Mouse (Mus musculus): ENCODE measurements around the gene Stra6l. TPM values are rescaled to one million over a fixed set of nuclear protein-coding genes. Genes with fewer than 3 reads are reported as not detected.
A peak's percentile ranks its signal among the peaks of the same experiment; 100 is the strongest.

The Stra6l gene
- polyA plus RNA-seq, 1 experiment from 2014 or later = 1.9 TPM

DNA sequence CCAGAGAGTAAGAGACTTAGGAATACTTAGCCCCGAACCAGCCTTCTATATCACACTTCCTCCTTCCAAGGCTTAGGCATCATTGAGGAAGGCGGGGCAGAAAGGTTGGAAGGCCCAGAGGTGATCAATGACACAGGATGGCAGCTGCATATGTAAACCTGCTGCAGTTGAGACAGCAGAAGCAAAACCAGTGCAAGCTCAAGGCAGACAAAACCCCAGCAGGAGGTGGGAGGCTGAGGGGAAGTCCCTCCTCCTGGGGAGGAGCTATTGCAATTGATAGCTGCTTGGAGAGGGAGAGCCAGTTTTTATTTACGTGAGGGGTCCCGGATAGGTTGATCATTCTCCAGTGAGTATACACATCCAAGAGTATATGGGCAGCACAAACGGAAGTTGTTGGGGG is 15.0 kb upstream of the Stra6l start:
- H3K4me2 ChIP-seq (ENCODE audit: low read length) = no peak overlapping the region
- ATAC-seq (replicated peaks; ENCODE audit: low FRiP score, low read depth) (no peak), DNase-seq (ENCODE audit: low spot score) (no peak)
- no peak overlapping the region for H3K9ac ChIP-seq (ENCODE audit: low read depth, low read length)
- no peaks in the 10 kb centered on the region for H3K4me1 ChIP-seq (replicated peaks; ENCODE audit: insufficient read depth, low read length)
- WGBS = 41% methylated on average over 5 of the region's 5 CpGs
- H3K9me3 ChIP-seq (replicated peaks; ENCODE audit: low read length) = no peaks in the 10 kb centered on the region
- no peak overlapping the region for H3K4me3 ChIP-seq (replicated peaks; ENCODE audit: low read depth, low read length)
- H3K27ac ChIP-seq = no peak overlapping the region
- no peaks in the 10 kb centered on the region for H3K36me3 ChIP-seq (ENCODE audit: insufficient read depth, low read length)
- H3K27me3 ChIP-seq (ENCODE audit: insufficient read depth, low read length) = peaks cover 9% of the 10 kb centered on the region; the same call in 1 of the 2 replicates
- no peak for TF ChIP-seq CTCF (IDR thresholded peaks at IDR 0.05; ENCODE audit: low read depth)

DNA sequence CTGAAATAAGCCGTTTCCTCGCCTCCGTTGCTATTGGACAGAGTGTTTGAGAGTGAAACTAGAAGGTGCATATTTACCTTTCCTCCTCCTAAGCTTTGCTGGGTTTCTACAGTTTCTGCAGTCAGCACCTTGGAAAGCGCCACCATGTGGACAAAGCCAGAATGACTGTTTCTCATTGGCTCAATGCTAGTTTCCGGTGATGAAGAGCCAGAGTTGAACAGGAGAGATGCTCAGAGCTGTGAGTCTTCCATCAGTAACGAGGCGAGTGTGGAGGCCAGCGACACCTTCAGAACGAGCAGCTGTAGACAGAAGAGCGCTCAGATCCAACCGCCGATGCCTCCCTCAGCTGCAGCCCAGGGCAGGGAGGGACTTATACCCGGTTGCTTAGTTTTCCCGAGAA is 4.1 kb upstream of the Stra6l start:
- TF ChIP-seq CTCF (IDR thresholded peaks at IDR 0.05; ENCODE audit: low read depth) = peak; percentile 77
- peak; percentile 55 for DNase-seq (ENCODE audit: low spot score)

GRCm38 (mm10) chr4:45846263-45846662 is 2.2 kb upstream of the Stra6l start:
- WGBS = 85% methylated on average over 2 of the region's 2 CpGs
- no peak overlapping the region for H3K4me2 ChIP-seq (ENCODE audit: low read length)
- no peak for DNase-seq (ENCODE audit: low spot score)
- H3K9ac ChIP-seq (ENCODE audit: low read depth, low read length) = no peak overlapping the region
- H3K36me3 ChIP-seq (ENCODE audit: insufficient read depth, low read length) = no peaks in the 10 kb centered on the region
- H3K9me3 ChIP-seq (replicated peaks; ENCODE audit: low read length) = no peaks in the 10 kb centered on the region
- ATAC-seq (replicated peaks; ENCODE audit: low FRiP score, low read depth) = no peak
- H3K4me3 ChIP-seq (replicated peaks; ENCODE audit: low read depth, low read length) = no peak overlapping the region
- H3K4me1 ChIP-seq (replicated peaks; ENCODE audit: insufficient read depth, low read length) = 0 out of 2 replicates have a peak, but pooled peaks cover 5% of the 10 kb centered on the region
- no peak overlapping the region for H3K27ac ChIP-seq
- H3K27me3 ChIP-seq (ENCODE audit: insufficient read depth, low read length) = 0 out of 2 replicates have a peak, but pooled peaks cover 2% of the 10 kb centered on the region
- TF ChIP-seq CTCF (IDR thresholded peaks at IDR 0.05; ENCODE audit: low read depth) = no peak

More for the DNA sequence above, 4.1 kb upstream of the Stra6l start:
- Histone ChIP-seq H3K36me3 (ENCODE audit: insufficient read depth, low read length) (no peaks in the 10 kb centered on the region), H3K27me3 (ENCODE audit: insufficient read depth, low read length) (0 out of 2 replicates have a peak, but pooled peaks cover 2% of the 10 kb centered on the region), H3K9ac (ENCODE audit: low read depth, low read length) (no peak overlapping the region), H3K27ac (no peak overlapping the region), H3K4me1 (replicated peaks; ENCODE audit: insufficient read depth, low read length) (0 out of 2 replicates have a peak, but pooled peaks cover 5% of the 10 kb centered on the region), H3K4me2 (ENCODE audit: low read length) (no peak overlapping the region), H3K9me3 (replicated peaks; ENCODE audit: low read length) (no peaks in the 10 kb centered on the region), H3K4me3 (replicated peaks; ENCODE audit: low read depth, low read length) (no peak overlapping the region)
- ATAC-seq (replicated peaks; ENCODE audit: low FRiP score, low read depth) = no peak
- 48% methylated on average over 14 of the region's 14 CpGs for WGBS

DNA sequence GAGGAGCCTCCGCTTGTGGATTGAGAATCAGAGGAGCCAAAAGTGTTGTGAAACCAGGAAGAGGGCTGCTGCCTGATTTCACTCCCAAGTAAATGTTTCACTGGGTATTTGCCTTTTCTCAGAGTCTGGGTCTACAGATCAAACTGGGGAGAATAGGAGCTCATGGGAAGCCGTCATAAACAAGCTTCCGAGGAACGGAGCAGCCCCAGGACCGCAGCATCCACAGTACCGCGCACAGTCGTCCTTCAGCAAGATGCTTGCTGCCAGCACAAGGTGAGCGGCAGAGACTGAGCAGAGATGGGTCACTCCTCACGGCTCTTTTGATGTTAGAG is 327 bp downstream of the Stra6l start:
- 12% methylated on average over 10 of the region's 10 CpGs for WGBS
- peak overlapping the region; percentile 13; the same call in 1 of the 2 replicates for H3K4me2 ChIP-seq (ENCODE audit: low read length)
- H3K4me3 ChIP-seq (replicated peaks; ENCODE audit: low read depth, low read length) = no peak overlapping the region
- no peak overlapping the region for H3K27ac ChIP-seq
- H3K9me3 ChIP-seq (replicated peaks; ENCODE audit: low read length) = no peaks in the 10 kb centered on the region
- DNase-seq (ENCODE audit: low spot score) (no peak), ATAC-seq (replicated peaks; ENCODE audit: low FRiP score, low read depth) (no peak)
- 0 out of 2 replicates have a peak, but pooled peaks cover 5% of the 10 kb centered on the region for H3K4me1 ChIP-seq (replicated peaks; ENCODE audit: insufficient read depth, low read length)
- H3K27me3 ChIP-seq (ENCODE audit: insufficient read depth, low read length) = 0 out of 2 replicates have a peak, but pooled peaks cover 2% of the 10 kb centered on the region
- no peaks in the 10 kb centered on the region for H3K36me3 ChIP-seq (ENCODE audit: insufficient read depth, low read length)
- 0 out of 2 replicates have a peak overlapping the region, but pooled peaks have one; percentile 18 for H3K9ac ChIP-seq (ENCODE audit: low read depth, low read length)
- no peak for TF ChIP-seq CTCF (IDR thresholded peaks at IDR 0.05; ENCODE audit: low read depth)

DNA sequence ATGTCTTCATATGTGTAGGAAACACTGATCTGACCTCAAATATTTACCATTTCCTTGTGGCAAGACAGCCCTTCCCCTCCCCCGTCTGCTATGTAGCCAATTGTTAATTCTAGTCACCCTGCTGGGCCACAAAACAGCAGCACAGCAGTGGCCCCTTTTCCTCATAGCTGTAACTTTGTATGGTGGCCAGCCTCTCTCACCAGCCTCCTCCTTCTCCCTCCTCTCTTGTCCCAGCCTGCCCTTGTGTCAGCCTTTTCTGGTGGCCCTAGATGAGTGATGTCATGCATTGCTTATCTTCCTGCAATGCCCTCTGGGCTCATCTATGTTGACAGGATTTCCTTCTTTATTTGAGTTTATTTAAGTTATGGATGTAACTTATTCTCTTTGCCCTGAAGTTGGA is 955 bp downstream of the Stra6l start:
- TF ChIP-seq CTCF (IDR thresholded peaks at IDR 0.05; ENCODE audit: low read depth) = no peak
- H3K27me3 ChIP-seq (ENCODE audit: insufficient read depth, low read length) = 0 out of 2 replicates have a peak, but pooled peaks cover 2% of the 10 kb centered on the region
- no peak overlapping the region for H3K27ac ChIP-seq
- no peak for ATAC-seq (replicated peaks; ENCODE audit: low FRiP score, low read depth)
- no peaks in the 10 kb centered on the region for H3K36me3 ChIP-seq (ENCODE audit: insufficient read depth, low read length)
- no peak overlapping the region for H3K4me3 ChIP-seq (replicated peaks; ENCODE audit: low read depth, low read length)
- 67% methylated on average over 1 of the region's 1 CpGs for whole genome bisulfite sequencing
- no peak for DNase-seq (ENCODE audit: low spot score)
- H3K4me2 ChIP-seq (ENCODE audit: low read length) = no peak overlapping the region
- 0 out of 2 replicates have a peak, but pooled peaks cover 5% of the 10 kb centered on the region for H3K4me1 ChIP-seq (replicated peaks; ENCODE audit: insufficient read depth, low read length)
- no peak overlapping the region for H3K9ac ChIP-seq (ENCODE audit: low read depth, low read length)
- H3K9me3 ChIP-seq (replicated peaks; ENCODE audit: low read length) = no peaks in the 10 kb centered on the region

DNA sequence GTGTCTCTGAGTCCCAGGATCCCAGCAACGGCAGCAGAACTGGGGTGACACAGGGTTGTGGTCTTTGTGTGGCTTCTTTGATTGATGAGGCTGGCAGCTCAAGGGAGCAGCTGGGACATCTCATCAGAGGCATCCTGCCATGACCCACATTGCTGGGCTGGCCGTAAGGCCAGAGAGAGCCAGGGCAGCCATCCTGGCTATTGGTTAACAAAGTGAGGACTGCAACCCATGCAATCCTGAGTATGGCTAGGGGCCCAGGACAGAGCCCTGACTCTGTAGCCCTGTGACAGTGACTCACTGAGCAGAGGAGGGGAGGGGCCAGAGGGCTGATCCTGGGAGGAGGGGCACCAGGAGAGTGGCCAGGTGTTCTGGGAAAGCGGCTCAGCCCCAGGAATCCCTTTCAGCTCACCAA is 3.2 kb downstream of the Stra6l start:
- no peak overlapping the region; the same call in 1 of the 2 replicates for H3K27ac ChIP-seq

More for the DNA sequence above, 3.2 kb downstream of the Stra6l start:
- Histone ChIP-seq H3K27me3 (ENCODE audit: insufficient read depth, low read length) (no peaks in the 10 kb centered on the region), H3K9ac (ENCODE audit: low read depth, low read length) (no peak overlapping the region), H3K36me3 (ENCODE audit: insufficient read depth, low read length) (no peaks in the 10 kb centered on the region), H3K4me2 (ENCODE audit: low read length) (no peak overlapping the region), H3K4me3 (replicated peaks; ENCODE audit: low read depth, low read length) (no peak overlapping the region), H3K4me1 (replicated peaks; ENCODE audit: insufficient read depth, low read length) (0 out of 2 replicates have a peak, but pooled peaks cover 5% of the 10 kb centered on the region), H3K9me3 (replicated peaks; ENCODE audit: low read length) (no peaks in the 10 kb centered on the region)
- peak; percentile 96 for ATAC-seq (replicated peaks; ENCODE audit: low FRiP score, low read depth)
- peak; percentile 58 for DNase-seq (ENCODE audit: low spot score)
- 13% methylated on average over 3 of the region's 3 CpGs for whole genome bisulfite sequencing
- no peak for TF ChIP-seq CTCF (IDR thresholded peaks at IDR 0.05; ENCODE audit: low read depth)

All from kidney, postnatal 0 days (tissue).